Mouse (Mus musculus): ENCODE measurements at regions not wholly inside any gene's neighbourhood (a gene's known extent, or its start where the extent isn't known, plus 50 kb on each side); places are given as distances from the start of the nearest gene placed in this dataset.

DNA sequence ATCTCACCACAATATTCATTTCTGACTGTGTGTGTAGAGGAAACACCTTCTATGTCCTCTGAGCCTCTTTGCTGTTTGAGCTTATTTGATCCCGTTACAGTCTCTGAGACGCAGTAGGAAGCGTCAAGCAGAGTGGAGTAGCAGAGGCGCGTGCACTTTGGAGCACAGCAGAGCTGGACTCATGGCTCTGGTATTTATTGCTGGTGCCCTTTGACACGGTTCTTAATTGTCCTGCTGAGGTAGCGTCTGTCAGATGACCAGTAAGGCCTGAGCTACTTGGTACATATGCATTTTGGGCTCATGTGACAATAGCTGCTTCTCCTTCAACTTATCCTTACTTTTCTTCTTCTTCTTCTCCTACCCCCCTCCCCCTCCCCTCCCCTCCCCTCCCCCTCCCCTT lies 195.8 kb downstream of the Foxo1 start:
- in situ Hi-C loops (cut with MboI, MseI), result no loop called here

DNA sequence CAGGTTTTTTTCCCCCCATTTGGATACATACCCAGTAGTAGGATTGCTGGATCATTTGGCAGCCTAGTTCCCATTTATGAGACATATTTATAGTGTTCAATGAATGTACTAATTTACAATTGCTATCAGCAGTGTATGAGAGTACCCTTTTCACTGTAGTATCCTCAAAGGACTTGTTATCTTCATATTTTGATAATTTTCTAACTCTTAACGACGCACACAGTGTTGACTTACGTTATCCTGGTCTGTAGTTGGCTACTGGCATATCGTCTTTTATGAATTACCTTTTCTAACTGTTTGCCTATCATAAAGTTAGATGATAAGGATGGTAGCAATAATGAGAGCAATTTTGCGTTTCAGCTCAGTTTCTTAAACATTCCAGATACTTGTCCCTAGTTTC lies 186.8 kb downstream of the Foxo1 start:
- in situ Hi-C loops (cut with MboI, MseI), result no loop called here

DNA sequence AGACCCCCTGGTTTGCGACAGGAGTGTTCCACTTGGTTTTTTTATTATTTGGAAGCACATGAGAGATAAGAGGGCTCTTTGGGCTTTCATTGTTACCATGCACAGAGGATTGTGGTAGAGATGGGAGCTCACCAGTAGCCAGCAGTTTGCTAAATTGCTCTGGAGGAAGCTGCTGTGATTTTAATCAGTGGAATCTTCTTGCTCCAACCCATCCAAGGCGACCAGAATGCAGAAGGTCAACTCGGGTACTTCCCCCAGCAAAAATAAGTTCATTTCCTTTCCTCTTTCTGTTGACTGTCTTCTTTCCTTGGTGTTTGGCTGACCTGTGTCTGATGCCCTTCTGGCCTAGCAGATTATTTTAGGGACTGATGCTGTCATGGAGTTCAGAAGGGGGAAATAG lies 184.9 kb downstream of the Foxo1 start:
- in situ Hi-C loops (cut with MboI, MseI), result no loop called here

DNA sequence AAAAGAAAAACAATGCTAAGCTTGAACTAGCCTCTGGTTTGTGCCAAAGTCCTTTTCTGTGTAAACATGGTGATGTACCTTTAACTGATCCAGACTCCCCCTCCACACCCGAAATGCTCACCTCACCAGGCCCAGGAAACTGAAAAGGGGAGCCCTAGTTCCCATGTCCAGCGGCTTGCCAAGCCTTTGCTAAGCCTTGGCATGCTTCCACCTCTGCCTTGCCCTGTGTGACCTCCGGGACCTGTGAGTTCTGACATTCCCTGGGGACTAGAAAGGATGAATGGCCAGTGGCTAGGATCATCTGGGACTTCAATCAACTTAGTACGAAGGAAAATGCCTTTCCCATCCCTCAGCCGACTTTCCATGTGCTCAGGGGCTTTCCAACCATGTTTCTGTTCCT lies 184.2 kb downstream of the Foxo1 start:
- in situ Hi-C loops (cut with MboI, MseI), result no loop called here

DNA sequence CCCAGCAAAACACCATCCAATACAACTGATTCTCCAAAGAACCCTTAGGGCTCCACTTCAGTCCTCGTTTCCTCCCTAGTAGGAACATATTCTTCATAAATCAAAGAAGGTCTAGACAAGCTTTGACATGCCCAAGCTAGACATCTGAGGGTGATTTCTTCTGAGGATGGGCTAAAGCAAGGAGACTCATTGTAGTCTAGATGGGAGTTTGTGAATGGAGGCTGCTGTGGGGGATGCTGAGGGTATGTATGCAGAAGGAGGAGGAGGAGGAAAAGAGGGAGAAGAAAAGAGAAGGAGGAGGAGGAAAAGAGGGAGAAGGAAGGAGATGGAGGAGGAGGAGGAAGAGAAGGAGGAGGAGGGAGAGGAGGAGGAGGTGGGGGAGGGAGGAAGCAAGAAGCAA lies 178.9 kb downstream of the Foxo1 start:
- in situ Hi-C loops (cut with MboI, MseI), result no loop called here

DNA sequence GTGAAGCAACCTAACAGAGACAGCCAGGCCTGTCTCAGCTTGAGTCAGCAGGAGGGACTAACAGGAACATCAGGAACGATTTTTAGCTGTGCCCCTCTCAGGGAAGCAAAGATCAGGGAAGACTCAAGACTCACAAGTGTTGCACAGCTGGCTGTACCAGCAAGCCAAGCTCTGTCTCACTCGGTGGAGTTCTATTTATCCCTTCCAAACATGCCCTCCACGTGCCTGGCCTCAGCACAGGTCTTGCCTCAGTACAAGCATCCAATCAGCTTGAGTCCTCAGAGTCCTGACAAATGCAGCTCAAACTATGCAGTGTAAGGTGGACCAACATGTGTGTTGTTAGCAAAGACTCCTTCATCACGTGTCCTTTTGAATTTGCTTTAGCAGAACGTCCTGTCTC lies 178.4 kb downstream of the Foxo1 start:
- in situ Hi-C loops (cut with MboI, MseI), result no loop called here

DNA sequence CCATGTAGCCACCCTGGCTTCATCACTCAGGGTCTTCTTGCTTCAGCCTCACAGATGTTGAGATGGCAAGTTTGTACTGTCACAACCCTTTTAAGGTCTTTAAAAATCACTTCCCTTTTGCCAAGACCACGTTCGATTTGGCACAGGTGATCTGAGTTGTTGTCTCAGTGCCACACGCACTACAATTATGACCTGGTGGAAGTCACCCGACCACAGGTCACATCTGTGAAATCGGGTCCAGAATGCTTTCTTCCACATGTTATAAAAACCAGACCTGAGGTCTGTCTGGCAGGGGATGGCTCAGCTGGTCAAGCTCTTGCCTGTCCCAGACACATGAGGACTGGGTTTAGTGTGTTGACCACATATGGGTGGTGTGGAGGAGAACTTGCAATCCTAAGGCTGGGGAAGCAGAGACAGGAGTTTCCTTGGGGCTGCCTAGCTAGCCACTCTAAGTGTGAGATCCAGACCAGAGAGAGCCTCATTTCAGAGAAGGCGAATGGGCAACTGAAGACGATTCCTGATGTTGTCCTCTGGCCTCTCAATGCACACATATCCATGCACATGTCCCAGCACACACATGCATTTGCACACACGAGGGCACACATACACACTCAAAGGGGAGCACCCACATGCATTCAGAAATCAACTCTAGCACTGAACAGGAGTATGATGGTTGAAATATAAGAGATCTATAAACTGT lies 176.4 kb downstream of the Foxo1 start:
- in situ Hi-C loops (cut with MboI, MseI), result loop anchor here (5.0 kb wide), 1 partner anchor 43 kb away; no protein-coding TSS in a partner anchor

DNA sequence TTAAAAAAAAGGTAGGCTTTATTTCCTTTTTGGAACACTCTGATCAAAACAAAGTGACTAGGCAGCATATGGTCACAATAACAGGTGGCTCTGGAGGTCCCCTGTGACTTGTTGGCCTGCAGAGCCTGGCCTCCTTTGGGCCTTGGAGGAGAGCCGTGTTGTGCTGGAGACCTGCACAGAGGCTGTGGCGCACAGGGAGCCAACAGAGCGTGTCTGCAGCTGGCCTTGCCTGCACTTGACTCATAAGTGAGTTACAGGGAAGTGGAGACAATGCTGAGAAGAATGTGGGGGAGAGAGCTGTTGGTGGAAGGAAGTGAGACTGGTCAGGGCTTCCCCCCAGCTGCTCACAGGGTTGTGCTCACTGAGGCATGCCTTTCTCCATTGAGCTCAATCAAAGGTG lies 175.7 kb downstream of the Foxo1 start:
- in situ Hi-C loops (cut with MboI, MseI), result loop anchor here (5.0 kb wide), 1 partner anchor 43 kb away; no protein-coding TSS in a partner anchor

DNA sequence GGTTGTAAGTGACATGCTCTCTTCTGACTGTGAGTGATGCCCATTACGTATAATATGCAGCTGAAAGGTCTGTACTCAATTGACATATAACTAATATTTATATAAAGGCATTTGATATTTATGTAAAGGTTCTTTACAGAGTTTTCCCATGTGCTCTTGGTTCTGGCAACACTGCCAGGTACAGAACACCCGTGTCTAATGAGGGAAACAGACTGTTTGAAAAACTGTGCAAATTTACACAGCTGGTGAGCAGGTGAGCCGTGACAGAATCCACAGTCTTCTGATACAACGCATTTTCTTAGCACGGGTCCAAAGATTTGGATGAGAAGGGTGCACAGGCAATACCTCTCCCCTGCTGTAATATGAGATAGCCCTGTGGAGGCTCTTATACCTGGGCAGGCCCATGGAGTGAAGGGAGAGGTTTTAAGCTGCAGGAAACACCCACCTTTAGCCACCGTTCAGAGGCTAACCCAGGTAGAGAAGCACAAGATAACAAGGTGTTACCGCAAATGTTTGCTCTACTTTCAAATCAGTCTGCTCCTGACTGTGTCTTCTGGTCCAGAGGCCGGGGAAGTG lies 161.0 kb downstream of the Foxo1 start:
- in situ Hi-C loops (cut with MboI, MseI), result no loop called here

DNA sequence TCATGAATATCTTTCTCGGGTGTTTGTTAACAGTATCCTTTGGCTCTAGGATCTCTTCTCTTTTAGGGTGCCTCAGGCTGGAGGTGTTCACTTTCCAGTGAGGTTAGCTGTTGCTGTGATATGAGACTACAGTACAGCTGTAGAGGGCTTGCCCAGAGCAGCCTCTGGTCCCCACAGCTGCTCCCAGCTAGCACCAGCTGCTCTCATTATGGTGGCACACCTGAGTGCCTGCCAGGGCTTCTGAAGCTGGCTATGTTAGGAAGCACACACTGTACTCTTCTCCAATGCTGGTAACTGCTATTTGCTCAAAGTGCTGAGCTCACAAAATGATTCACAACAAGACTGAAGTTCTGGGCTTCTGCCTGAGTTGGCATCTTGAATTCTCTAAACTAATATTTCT lies 154.7 kb downstream of the Foxo1 start:
- in situ Hi-C loops (cut with MboI, MseI), result no loop called here

DNA sequence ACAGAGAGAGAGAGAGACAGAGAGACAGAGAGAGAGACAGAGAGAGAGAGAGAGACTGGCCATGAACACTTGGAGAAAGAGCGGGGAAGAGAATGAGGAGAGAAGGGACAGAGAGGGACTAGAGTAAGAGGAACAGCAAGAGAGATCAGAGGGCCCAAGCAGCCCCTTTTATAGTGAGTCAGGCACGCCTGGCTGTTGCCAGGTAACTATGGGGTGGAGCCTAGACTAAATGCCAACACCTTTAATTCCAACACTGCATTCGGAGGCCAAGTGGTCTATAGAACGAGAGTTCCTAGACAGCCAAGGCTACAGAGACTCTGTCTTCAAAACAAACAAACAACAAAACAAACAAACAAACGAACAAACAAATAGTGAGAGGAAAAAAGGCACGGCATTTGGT lies 148.1 kb downstream of the Foxo1 start:
- in situ Hi-C loops (cut with MboI, MseI), result no loop called here

DNA sequence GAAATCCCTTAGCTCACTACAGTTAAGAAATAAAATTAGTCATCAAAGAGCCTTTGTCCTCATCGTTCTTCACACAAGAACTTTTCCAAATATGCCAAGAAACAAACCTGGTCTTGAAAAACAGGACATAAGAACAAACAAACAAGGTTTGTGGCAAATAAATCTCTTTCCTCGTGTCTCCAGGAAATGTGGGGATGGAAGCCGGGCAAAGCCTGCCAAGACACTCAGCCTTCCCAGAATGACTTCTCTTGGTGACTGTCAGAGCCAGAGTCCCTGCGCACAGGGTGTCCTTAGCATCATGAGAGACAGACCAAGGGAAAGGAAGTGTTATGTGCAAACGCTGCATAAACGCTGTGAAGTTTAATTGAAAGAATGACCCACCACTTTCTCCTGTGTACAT lies 147.2 kb downstream of the Foxo1 start:
- in situ Hi-C loops (cut with MboI, MseI), result no loop called here

DNA sequence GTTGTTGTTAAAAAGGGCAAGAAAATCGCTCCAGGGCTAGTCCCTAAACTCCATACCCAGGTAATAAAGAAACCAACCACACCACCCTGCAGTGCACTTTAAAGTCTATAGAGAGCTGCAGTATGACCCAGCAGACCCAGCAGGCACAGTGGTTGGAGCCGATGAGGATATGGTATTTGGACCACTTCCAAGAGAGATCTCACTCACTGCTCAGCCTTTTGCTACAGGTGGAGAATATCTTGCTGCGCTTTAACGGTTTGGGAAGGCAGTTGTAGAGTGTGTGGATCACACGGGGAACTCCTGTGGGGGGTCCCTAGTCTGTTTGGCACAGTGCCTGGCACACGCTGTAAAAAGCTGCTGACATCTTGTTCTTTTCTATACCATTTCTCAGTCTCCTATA lies 145.9 kb downstream of the Foxo1 start:
- in situ Hi-C loops (cut with MboI, MseI), result loop anchor here (5.0 kb wide), 1 partner anchor 167 kb away; no protein-coding TSS in a partner anchor

DNA sequence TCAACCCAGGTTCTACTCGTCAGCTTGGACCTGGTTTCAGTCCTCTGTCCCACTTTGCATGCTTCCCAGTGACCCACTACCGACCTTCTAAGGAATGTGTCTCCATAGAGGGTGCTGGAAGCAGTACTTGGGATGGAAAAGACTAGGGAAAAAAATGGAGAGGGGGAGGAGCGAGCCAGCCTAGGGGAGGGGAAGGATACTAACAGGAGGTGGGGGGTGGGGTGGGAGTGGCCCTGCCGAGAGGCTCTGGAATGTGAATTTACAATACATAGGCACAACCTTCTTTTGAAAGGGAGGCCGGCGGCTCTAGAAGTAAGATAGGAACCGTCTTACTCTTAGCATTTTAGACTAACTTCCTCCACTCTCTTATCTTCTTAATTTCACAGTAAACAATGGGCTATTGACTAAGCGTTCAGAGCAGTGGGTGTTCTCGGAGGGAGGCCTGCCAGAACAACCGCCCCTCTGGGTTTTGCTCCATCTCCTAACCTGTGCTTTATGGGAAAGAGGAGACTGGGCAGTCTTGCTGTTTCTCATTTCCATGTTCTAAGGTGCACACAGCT lies 145.1 kb downstream of the Foxo1 start:
- in situ Hi-C loops (cut with MboI, MseI), result loop anchor here (5.0 kb wide), 1 partner anchor 166 kb away; no protein-coding TSS in a partner anchor

DNA sequence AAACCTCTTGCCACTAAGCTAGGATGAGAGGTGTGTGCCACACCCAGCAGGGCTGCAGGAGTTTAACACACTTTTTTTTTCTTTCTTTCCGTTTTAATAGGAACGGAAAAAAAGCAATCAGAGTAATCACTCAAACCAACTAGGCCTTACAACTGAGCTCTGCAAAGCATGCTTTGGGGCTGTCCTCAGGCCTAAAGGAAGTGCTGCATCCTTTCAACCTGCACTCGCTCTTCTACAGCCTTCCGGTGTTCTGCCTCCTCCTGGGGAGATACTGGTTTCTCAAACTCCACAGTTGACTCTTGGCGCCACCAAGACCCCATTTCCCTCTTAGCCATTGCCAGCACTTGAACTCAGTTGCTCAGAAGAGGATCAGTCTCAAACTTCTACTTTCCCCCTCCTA lies 143.2 kb downstream of the Foxo1 start:
- in situ Hi-C loops (cut with MboI, MseI), result loop anchor here (5.0 kb wide), 1 partner anchor 164 kb away; no protein-coding TSS in a partner anchor

DNA sequence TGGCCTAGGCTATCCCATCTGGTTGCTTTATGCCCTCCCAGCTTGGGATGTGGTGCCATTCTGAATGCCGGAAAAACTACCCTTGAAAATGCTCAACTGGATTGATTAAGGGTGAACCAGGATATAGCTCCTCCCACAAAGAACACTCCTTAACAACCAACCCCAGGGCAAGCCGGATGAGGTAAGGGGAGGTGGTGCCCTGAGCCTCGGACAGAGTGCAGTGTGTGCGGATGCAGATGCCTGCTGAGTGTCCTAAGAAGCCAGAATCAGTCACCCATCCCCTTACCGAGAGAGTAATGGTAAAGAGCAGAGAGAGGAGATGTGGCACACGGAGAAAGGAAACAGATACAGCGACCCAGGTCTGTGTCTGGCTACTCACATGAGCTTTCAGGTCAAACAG lies 141.3 kb downstream of the Foxo1 start:
- in situ Hi-C loops (cut with MboI, MseI), result loop anchor here (5.0 kb wide), 1 partner anchor 142 kb away; the partner anchor contains the start of gene Foxo1

DNA sequence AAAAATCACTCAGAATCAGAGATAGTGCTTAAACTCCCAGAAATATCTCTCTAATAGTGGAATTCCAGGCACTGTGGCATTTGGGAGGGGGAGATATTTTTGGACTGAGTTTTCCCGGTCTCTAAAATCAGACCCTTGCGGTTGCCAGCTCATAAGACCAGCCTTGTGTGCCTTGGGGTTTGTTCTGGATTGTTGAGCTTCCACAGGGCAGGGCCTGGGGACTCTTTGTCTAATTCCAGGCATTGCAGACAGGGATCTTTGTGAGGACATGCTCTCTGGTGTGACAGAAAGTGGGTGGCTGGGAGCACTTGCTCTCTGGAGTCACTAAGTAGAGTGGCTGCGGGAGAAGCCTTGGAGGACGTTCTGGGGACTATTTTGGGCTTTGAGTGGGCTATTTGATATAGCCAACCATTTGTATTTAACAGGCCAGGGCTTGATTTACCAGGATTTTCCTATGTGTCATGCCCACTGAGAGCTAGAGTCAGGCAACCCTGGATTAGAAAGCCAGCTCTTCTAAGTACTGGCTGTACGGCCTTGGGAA lies 138.7 kb downstream of the Foxo1 start:
- in situ Hi-C loops (cut with MboI, MseI), result loop anchor here (5.0 kb wide), 1 partner anchor 140 kb away; the partner anchor contains the start of gene Foxo1

DNA sequence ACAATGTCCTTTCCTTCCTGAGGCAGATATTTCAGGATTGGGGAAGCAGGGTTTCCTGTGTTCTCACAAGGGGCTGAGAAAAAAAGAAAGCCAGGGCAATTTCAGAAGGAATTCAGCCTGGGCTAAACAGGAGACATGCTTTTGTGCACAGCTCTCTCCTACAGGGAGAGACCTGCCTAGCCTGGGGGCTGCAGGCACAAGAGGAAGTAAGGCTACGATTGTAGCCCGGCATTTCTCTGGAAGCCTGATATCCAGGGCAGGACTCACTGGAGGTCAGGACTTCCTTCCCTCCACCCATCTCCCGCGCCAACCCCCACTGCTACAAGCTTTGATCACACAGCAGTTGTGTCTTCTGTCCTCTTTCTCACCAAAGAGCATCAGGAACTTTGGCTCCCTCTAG lies 136.5 kb downstream of the Foxo1 start:
- in situ Hi-C loops (cut with MboI, MseI), result loop anchor here (5.0 kb wide), 1 partner anchor 137 kb away; the partner anchor contains the start of gene Foxo1

DNA sequence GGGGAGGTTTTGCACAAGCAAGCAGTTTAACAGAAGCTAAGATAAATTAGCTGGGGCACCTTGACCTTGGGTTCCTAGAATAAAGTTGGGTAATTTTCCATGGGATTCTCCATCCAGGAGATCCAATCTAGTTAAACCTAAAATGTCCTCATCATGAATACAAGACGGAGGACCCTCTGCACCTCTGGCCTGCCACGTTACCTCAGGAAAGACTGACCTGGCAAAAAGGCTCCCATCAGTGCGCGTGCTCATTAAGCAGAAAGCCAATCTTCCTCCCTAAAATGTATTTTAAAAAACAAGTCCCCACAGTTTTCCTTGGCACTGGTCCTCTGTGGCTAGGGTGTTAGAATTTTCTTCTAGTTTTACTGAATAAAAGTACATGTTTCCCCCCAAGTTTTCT lies 134.9 kb downstream of the Foxo1 start:
- in situ Hi-C loops (cut with MboI, MseI), result no loop called here
